Mouse (Mus musculus) monocyte, adult 2 months (primary cell): ENCODE results near the gene Il1r1.
A peak's percentile ranks its signal among the peaks of the same experiment; 100 is the strongest.

ENCODE experiments used
- DNase-seq, 2 experiments: peaks; one replicate each; pipeline ENCODE4 v3.0.0; 2022; ENCODE audit warnings: low spot score in 2 of 2, low read depth in 1 of 2

The Il1r1 gene

GRCm38 (mm10) chr1:40224539-40225284, at the start of gene Il1r1:
TSS of gene Il1r1 (plus strand) at chr1:40225080.
- peak; percentile 10 to 34 for DNase-seq

- no peak for DNase-seq
These were observed 49.8 kb upstream of the Il1r1 start for GRCm38 (mm10) chr1:40175123-40175522.

- DNase-seq = no peak
These were observed 49.1 kb upstream of the Il1r1 start for GRCm38 (mm10) chr1:40175797-40176196.

- DNase-seq = no peak
These were observed 45.8 kb upstream of the Il1r1 start for GRCm38 (mm10) chr1:40179031-40179430.

GRCm38 (mm10) chr1:40179493-40179892, 45.4 kb upstream of the Il1r1 start:
- DNase-seq = no peak

GRCm38 (mm10) chr1:40180861-40181260, 44.0 kb upstream of the Il1r1 start:
- DNase-seq = no peak

- no peak for DNase-seq
These were observed 43.2 kb upstream of the Il1r1 start for GRCm38 (mm10) chr1:40181716-40182115.

- DNase-seq = no peak
These were observed 41.5 kb upstream of the Il1r1 start for GRCm38 (mm10) chr1:40183410-40183809.

- DNase-seq = no peak
These were observed 36.9 kb upstream of the Il1r1 start for GRCm38 (mm10) chr1:40187961-40188360.

- no peak for DNase-seq
These were observed 34.9 kb upstream of the Il1r1 start for GRCm38 (mm10) chr1:40190025-40190424.

- no peak for DNase-seq
These were observed 34.0 kb upstream of the Il1r1 start for GRCm38 (mm10) chr1:40190837-40191236.

- no peak for DNase-seq
These were observed 30.6 kb upstream of the Il1r1 start for GRCm38 (mm10) chr1:40194279-40194678.

GRCm38 (mm10) chr1:40213337-40214159, 11.3 kb upstream of the Il1r1 start:
- DNase-seq = no peak

GRCm38 (mm10) chr1:40217521-40217920, 7.4 kb upstream of the Il1r1 start:
- no peak for DNase-seq

GRCm38 (mm10) chr1:40218603-40219002, 6.3 kb upstream of the Il1r1 start:
- no peak for DNase-seq

GRCm38 (mm10) chr1:40220549-40220948, 4.3 kb upstream of the Il1r1 start:
- DNase-seq = no peak

- no peak for DNase-seq
These were observed 3.0 kb upstream of the Il1r1 start for GRCm38 (mm10) chr1:40221864-40222263.

GRCm38 (mm10) chr1:40222680-40223079, 2.2 kb upstream of the Il1r1 start:
- DNase-seq = no peak

GRCm38 (mm10) chr1:40223591-40223990, 1.3 kb upstream of the Il1r1 start:
- no peak for DNase-seq

- no peak for DNase-seq
These were observed 700 bp downstream of the Il1r1 start for GRCm38 (mm10) chr1:40225580-40225979.

- no peak for DNase-seq
These were observed 4.2 kb downstream of the Il1r1 start for GRCm38 (mm10) chr1:40229033-40229432.

GRCm38 (mm10) chr1:40229771-40230280, 4.9 kb downstream of the Il1r1 start:
- DNase-seq = no peak
